Mouse (Mus musculus) lung, postnatal 25 days (tissue): ENCODE measurements around the gene Fam129a.

Source experiments
- DNase-seq: peaks from one replicate; pipeline ENCODE4 v3.0.0; 2022; ENCODE audit warnings: low spot score

The Fam129a gene

GRCm38 (mm10) chr1:151584182-151584471, 13.1 kb downstream of the Fam129a start:
- no peak for DNase-seq

GRCm38 (mm10) chr1:151584565-151585216, 13.7 kb downstream of the Fam129a start:
- no peak for DNase-seq

GRCm38 (mm10) chr1:151585647-151586046, 14.7 kb downstream of the Fam129a start:
- no peak for DNase-seq

- DNase-seq: no peak
Observed at GRCm38 (mm10) chr1:151592085-151593017, 21.4 kb downstream of the Fam129a start.

- no peak for DNase-seq
Observed at GRCm38 (mm10) chr1:151594906-151595305, 23.9 kb downstream of the Fam129a start.

- DNase-seq: no peak
Observed at GRCm38 (mm10) chr1:151595600-151596299, 24.8 kb downstream of the Fam129a start.

- no peak for DNase-seq
Observed at GRCm38 (mm10) chr1:151596562-151596961, 25.6 kb downstream of the Fam129a start.

GRCm38 (mm10) chr1:151597677-151598297, 26.8 kb downstream of the Fam129a start:
- peak; percentile 29 for DNase-seq

GRCm38 (mm10) chr1:151598876-151599275, 27.9 kb downstream of the Fam129a start:
- no peak for DNase-seq

- DNase-seq: no peak
Observed at GRCm38 (mm10) chr1:151604328-151604727, 33.3 kb downstream of the Fam129a start.

GRCm38 (mm10) chr1:151607957-151608356, 37.0 kb downstream of the Fam129a start:
- DNase-seq: peak; percentile 46

GRCm38 (mm10) chr1:151610621-151611020, 39.6 kb downstream of the Fam129a start:
- no peak for DNase-seq

- DNase-seq: no peak
Observed at GRCm38 (mm10) chr1:151614320-151614935, 43.4 kb downstream of the Fam129a start.

GRCm38 (mm10) chr1:151615625-151616024, 44.6 kb downstream of the Fam129a start:
- no peak for DNase-seq

- no peak for DNase-seq
Observed at GRCm38 (mm10) chr1:151616555-151617205, 45.7 kb downstream of the Fam129a start.

GRCm38 (mm10) chr1:151618251-151618650, 47.3 kb downstream of the Fam129a start:
- DNase-seq: no peak

- no peak for DNase-seq
Observed at GRCm38 (mm10) chr1:151619281-151619711, 48.3 kb downstream of the Fam129a start.

- DNase-seq: no peak
Observed at GRCm38 (mm10) chr1:151620730-151621129, 49.7 kb downstream of the Fam129a start.

- DNase-seq: peak; percentile 62
Observed at GRCm38 (mm10) chr1:151624442-151625226, 53.6 kb downstream of the Fam129a start.

- no peak for DNase-seq
Observed at GRCm38 (mm10) chr1:151625260-151625659, 54.3 kb downstream of the Fam129a start.
